Mouse (Mus musculus) spleen, adult 2 months (tissue): ENCODE results near the gene Opa1.

Experiments used
- CTCF ChIP-seq: fragments of 200-500 bp; IDR thresholded peaks from 2 replicates; pipeline ENCODE4 v1.5.1; 2011; ENCODE audit warnings: mild to moderate bottlenecking, inconsistent platforms; ENCODE audit not compliant: insufficient read depth, insufficient read length, insufficient replicate concordance; ENCODE audit errors: extremely low read depth
- POLR2A ChIP-seq: fragments of 200-500 bp; IDR thresholded peaks from 2 replicates; pipeline ENCODE4 v1.6.1; 2011; ENCODE audit warnings: low read depth, low read length, inconsistent platforms

DNA sequence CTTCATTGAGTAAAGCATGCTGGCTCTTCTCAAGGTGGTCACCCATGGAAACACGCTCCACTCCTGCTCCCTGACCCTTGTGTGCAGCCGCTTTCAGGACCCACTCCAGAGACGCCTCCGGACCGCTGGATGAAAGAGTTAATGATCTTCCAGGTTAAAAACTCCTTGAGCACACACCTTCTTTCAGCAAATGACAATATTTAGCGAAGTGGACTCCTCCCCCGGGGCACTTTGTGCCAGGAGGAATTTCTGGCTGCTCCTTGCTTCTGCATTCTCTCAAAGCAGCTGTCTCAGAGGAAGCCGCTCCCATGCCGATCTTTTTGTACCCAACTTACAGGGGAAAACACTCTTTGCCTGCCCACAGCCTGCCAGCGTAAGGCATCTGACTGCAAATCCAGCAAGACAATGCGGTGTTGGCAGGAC lies 37.9 kb upstream of the Opa1 start:
- TF ChIP-seq CTCF (no peak), POLR2A (no peak)
